Mouse (Mus musculus) limb, embryonic 10.5 days (tissue): Measurements from ENCODE around the gene Notum. TPM values are rescaled to one million over a fixed set of nuclear protein-coding genes. Genes with fewer than 3 reads are reported as not detected.

Source experiments
- DNase-seq: peaks from one replicate; pipeline ENCODE4 v3.0.0-alpha.2; 2017; ENCODE audit warnings: low spot score
- H3K27ac ChIP-seq: fragments of 300-500 bp; sonication (generic); 2 replicates; pipeline ENCODE4 v1.5.1; 2016; ENCODE audit warnings: mild to moderate bottlenecking
- H3K27me3 ChIP-seq: fragments of 300-500 bp; sonication (generic); 2 replicates; pipeline ENCODE4 v1.6.1; 2016; ENCODE audit warnings: low read depth, mild to moderate bottlenecking; ENCODE audit not compliant: poor library complexity, severe bottlenecking
- H3K36me3 ChIP-seq: fragments of 300-500 bp; sonication (generic); 2 replicates; pipeline ENCODE4 v1.6.1; 2016; ENCODE audit warnings: mild to moderate bottlenecking, moderate library complexity
- H3K4me1 ChIP-seq: fragments of 300-500 bp; sonication (generic); 2 replicates; pipeline ENCODE4 v1.6.1; 2016
- H3K4me3 ChIP-seq: fragments of 300-500 bp; sonication (generic); 2 replicates; pipeline ENCODE4 v1.5.1; 2016; ENCODE audit warnings: mild to moderate bottlenecking, moderate library complexity
- H3K9me3 ChIP-seq: fragments of 300-500 bp; sonication (generic); replicated peaks from 2 replicates; pipeline ENCODE4 v1.6.1; 2016; ENCODE audit warnings: mild to moderate bottlenecking
- WGBS: fragments of 180-500 bp; shearing (Covaris S2); methylation state at CpG from one replicate; pipeline ENCODE4 v1.1.7; 2016; 5-methylcytosine and 5-hydroxymethylcytosine counted together
- polyA plus RNA-seq: library from polyadenylated mRNA; unstranded; fragments of >200 nt; fragmentation: Nextera tagmentation; extraction: Ambion mirVana; gene quantifications from 2 replicates; pipeline ENCODE4 v1.2.1, GENCODE M21; 2016

Gene Notum
- polyA plus RNA-seq, 1 experiment from 2014 or later: 9.1 TPM

GRCm38 (mm10) chr11:120642939-120643600 lies 17.9 kb downstream of the Notum start:
- no peak for DNase-seq
- peak overlapping the region; percentile 82 for H3K27ac ChIP-seq
- no peaks in the 10 kb centered on the region for H3K9me3 ChIP-seq
- peak overlapping the region; percentile 59 for H3K4me3 ChIP-seq
- H3K4me1 ChIP-seq: peaks cover 45% of the 10 kb centered on the region
- H3K36me3 ChIP-seq: no peaks in the 10 kb centered on the region
- peaks cover 16% of the 10 kb centered on the region for H3K27me3 ChIP-seq
- WGBS: under 1% methylated on average over 18 of the region's 18 CpGs

GRCm38 (mm10) chr11:120641869-120642268 lies 19.1 kb downstream of the Notum start:
- 71% methylated on average over 8 of the region's 8 CpGs for WGBS
- no peak for DNase-seq
- Histone ChIP-seq H3K27ac (peak overlapping the region; percentile 46; the same call in 1 of the 2 replicates), H3K4me1 (peaks cover 36% of the 10 kb centered on the region), H3K27me3 (peaks cover 4% of the 10 kb centered on the region), H3K36me3 (no peaks in the 10 kb centered on the region), H3K9me3 (no peaks in the 10 kb centered on the region), H3K4me3 (no peak overlapping the region)

DNA sequence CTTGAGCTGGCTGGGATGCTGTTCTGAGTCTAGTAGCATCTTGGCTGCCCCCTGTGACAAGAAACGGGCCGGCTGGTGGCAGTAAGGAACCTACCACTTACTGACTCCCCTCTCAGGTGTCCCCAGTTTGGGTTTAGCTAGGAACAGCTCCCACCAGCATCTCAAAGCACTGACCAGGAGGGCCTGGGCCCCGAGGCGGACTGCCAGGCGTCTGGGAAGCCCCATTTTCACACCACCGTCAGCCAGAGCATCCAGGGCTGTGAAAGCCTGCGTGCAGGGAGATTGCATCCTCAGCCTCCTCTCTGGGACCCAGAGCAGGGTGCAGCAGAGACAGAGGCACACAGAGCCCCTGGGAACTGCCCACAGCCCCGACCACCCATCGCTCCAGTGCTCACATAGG lies 19.7 kb downstream of the Notum start:
- WGBS: 51% methylated on average over 9 of the region's 9 CpGs
- Histone ChIP-seq H3K27me3 (no peaks in the 10 kb centered on the region), H3K4me1 (peaks cover 36% of the 10 kb centered on the region), H3K36me3 (no peaks in the 10 kb centered on the region), H3K4me3 (0 out of 2 replicates have a peak overlapping the region, but pooled peaks have one; percentile 1), H3K27ac (peak overlapping the region; percentile 46; the same call in 1 of the 2 replicates), H3K9me3 (no peaks in the 10 kb centered on the region)
- DNase-seq: no peak

GRCm38 (mm10) chr11:120634810-120635209 lies 26.2 kb downstream of the Notum start:
- 86% methylated on average over 5 of the region's 5 CpGs for WGBS
- no peak overlapping the region for H3K27ac ChIP-seq
- peaks cover 34% of the 10 kb centered on the region for H3K4me1 ChIP-seq
- H3K36me3 ChIP-seq: peaks cover 7% of the 10 kb centered on the region
- H3K4me3 ChIP-seq: 0 out of 2 replicates have a peak overlapping the region, but pooled peaks have one; percentile 92
- H3K27me3 ChIP-seq: no peaks in the 10 kb centered on the region
- no peaks in the 10 kb centered on the region for H3K9me3 ChIP-seq
- no peak for DNase-seq

- Histone ChIP-seq H3K4me1 (peaks cover 41% of the 10 kb centered on the region), H3K36me3 (peaks cover 17% of the 10 kb centered on the region), H3K27ac (peak within 1 kb of the TSS; percentile 96), H3K27me3 (no peaks in the 10 kb centered on the region), H3K4me3 (peak within 1 kb of the TSS; percentile 92), H3K9me3 (no peaks in the 10 kb centered on the region)
- DNase-seq: peak; percentile 98
- 11% methylated on average over 58 of the region's 58 CpGs for WGBS
Observed at GRCm38 (mm10) chr11:120633520-120634343, 27.2 kb downstream of the Notum start, which contains the start of gene Mafg. Gene Mafg, minus strand, starts transcription at chr11:120633600.

DNA sequence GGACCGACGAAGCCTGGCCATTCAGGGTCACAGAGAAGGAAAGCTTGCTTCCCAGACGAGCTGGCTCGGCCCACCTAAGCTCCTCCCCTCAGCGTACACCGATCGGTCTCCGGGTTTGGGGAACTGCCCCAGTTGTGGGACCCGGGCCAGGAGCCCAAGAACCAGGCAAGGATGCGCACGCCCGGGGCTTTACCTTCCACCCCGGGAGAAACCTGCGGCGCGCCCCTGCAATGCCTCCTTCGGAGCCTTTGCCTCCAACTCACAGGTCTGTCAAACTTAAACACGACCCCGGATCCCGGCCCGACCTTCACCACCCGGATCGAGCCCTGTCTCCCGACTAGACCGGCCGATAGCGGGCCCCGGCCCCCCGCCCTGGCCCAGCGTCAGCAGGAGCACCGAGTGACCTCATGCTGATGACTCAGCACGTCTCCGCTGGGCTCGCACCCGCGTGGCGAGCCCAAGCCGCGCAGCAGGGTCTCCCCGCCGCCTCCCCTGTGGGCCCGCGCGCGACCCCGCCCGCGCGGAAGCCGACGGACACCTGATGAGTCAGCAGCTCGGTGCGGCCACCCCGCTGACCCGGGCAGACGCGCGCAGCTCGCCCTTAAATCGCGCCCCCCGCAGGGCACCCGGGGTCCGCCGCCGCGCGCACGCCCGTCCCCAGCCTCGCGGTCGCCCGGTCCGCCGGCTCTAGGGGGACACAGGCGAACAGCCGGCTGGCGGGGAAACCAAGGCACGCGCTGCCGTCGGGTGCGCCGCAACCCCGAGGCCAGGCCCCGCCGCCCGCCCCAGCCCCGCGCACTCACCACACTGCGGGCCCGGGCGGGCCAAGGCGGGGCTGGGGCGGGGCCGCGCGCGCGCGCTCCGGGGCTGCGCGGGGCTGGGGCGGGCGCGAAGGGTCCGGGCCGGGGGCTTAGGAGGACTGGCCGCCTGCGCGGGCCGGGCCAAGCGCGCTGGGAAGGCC lies 28.1 kb downstream of the Notum start:
- Histone ChIP-seq H3K27ac (peak overlapping the region; percentile 96), H3K4me1 (peaks cover 41% of the 10 kb centered on the region), H3K27me3 (no peaks in the 10 kb centered on the region), H3K36me3 (peaks cover 23% of the 10 kb centered on the region), H3K4me3 (peak overlapping the region; percentile 92), H3K9me3 (no peaks in the 10 kb centered on the region)
- under 1% methylated on average over 105 of the region's 116 CpGs for WGBS
- DNase-seq: peak; percentile 74

GRCm38 (mm10) chr11:120631726-120632448 lies 29.1 kb downstream of the Notum start:
- Histone ChIP-seq H3K4me1 (peaks cover 41% of the 10 kb centered on the region), H3K36me3 (peaks cover 33% of the 10 kb centered on the region), H3K27ac (peak overlapping the region; percentile 96), H3K4me3 (peak overlapping the region; percentile 92), H3K9me3 (no peaks in the 10 kb centered on the region), H3K27me3 (no peaks in the 10 kb centered on the region)
- no peak for DNase-seq
- 69% methylated on average over 4 of the region's 4 CpGs for WGBS

- Histone ChIP-seq H3K27me3 (no peaks in the 10 kb centered on the region), H3K4me3 (peak overlapping the region; percentile 92), H3K27ac (peak overlapping the region; percentile 66; the same call in 1 of the 2 replicates), H3K36me3 (peaks cover 40% of the 10 kb centered on the region), H3K9me3 (no peaks in the 10 kb centered on the region), H3K4me1 (peaks cover 42% of the 10 kb centered on the region)
- no peak for DNase-seq
- 46% methylated on average over 7 of the region's 7 CpGs for WGBS
Observed at GRCm38 (mm10) chr11:120630881-120631725, 29.9 kb downstream of the Notum start.

- Histone ChIP-seq H3K36me3 (peaks cover 43% of the 10 kb centered on the region), H3K27ac (peak overlapping the region; percentile 66), H3K27me3 (no peaks in the 10 kb centered on the region), H3K9me3 (no peaks in the 10 kb centered on the region), H3K4me3 (peak overlapping the region; percentile 18), H3K4me1 (peaks cover 48% of the 10 kb centered on the region)
- DNase-seq: no peak
- whole genome bisulfite sequencing: 64% methylated on average over 5 of the region's 5 CpGs
Observed at GRCm38 (mm10) chr11:120630401-120630871, 30.5 kb downstream of the Notum start.

DNA sequence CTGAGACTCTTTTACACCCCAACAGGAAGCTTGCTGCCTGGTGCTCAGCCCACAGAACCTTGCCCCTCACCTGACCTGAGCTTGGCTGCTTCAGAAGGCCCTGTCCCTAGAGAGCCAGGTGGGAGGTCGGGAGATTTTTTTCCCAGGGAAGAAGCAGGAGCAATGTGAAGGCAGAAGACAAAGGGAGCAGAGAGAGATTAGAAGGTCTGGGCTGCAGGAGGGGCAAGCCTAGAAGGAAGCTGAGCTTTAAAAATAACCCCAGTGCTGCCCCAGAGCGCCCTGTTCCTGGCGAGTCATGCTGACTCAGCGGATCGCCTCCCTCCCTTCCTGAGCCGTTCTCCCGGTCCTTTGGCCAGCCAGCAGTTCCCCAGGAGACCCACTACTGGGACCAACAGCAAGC lies 31.1 kb downstream of the Notum start:
- Histone ChIP-seq H3K27ac (peak overlapping the region; percentile 66), H3K36me3 (peaks cover 43% of the 10 kb centered on the region), H3K27me3 (no peaks in the 10 kb centered on the region), H3K9me3 (no peaks in the 10 kb centered on the region), H3K4me1 (peaks cover 54% of the 10 kb centered on the region), H3K4me3 (peak overlapping the region; percentile 18)
- DNase-seq: no peak
- WGBS: 51% methylated on average over 7 of the region's 7 CpGs

DNA sequence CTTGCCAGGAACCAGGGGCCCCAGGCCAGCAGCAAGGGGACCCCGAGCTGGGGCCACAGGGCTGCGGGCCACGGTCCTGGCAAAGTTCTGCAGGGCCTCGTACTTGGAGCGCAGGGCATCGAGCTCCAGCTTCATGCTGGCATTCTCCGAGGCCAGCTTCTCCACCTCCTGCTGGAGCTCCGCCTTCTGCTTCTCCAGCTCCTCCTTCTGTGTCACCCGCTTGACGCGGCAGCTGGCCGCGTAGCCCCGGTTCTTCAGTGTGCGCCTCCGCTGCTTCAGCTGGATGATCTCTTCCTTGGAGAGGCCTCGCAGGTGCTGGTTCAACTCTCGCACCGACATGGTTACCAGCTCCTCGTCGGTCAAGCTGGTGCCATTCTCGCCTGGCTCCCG lies 31.6 kb downstream of the Notum start:
- Histone ChIP-seq H3K27ac (0 out of 2 replicates have a peak overlapping the region, but pooled peaks have one; percentile 66), H3K27me3 (no peaks in the 10 kb centered on the region), H3K9me3 (no peaks in the 10 kb centered on the region), H3K4me3 (peak overlapping the region; percentile 18), H3K4me1 (peaks cover 57% of the 10 kb centered on the region), H3K36me3 (peaks cover 43% of the 10 kb centered on the region)
- no peak for DNase-seq
- WGBS: 79% methylated on average over 23 of the region's 23 CpGs
